In genomic region chr2:30594641-30595379, GRCm38 (mm10) we compare ENCODE assay signal across 8 mouse cellular contexts. TPM values are rescaled to one million over a fixed set of nuclear protein-coding genes. Genes with fewer than 3 reads are reported as not detected.
DNase-seq lines count a peak whose midpoint lies in the region; ATAC-seq and TF ChIP-seq lines count a peak whose summit lies in the region.

Gene Cstad (plus strand): TSS chr2:30595040.

- peak within 1 kb of the TSS; percentile 52 for H3K4me3 ChIP-seq in erythroblast, embryonic 14.5 days (replicated peaks)
- peak within 1 kb of the TSS; percentile 43 for H3K4me3 ChIP-seq in intestine, postnatal 0 days (ENCODE audit: low read depth, low read length)

- DNase-seq in embryo, embryonic 10.5 days (ENCODE audit: low spot score): peak; percentile 90
- peak; percentile 74 to 77 for DNase-seq in left cerebral cortex, postnatal 36 days (ENCODE audit: low spot score in 2 of 2)
- peak; percentile 76 for DNase-seq in mesoderm, embryonic 11.5 days (ENCODE audit: low read depth, low spot score)
- DNase-seq in right cerebral cortex, postnatal 36 days (ENCODE audit: low spot score in 2 of 2): peak; percentile 64 to 85

- peak; percentile 40; the same call in 1 of the 2 replicates for TF ChIP-seq CTCF in intestine, postnatal 0 days (IDR thresholded peaks at IDR 0.05; ENCODE audit: low read depth)

- ATAC-seq in erythroblast, adult 5-6 weeks (replicated peaks; ENCODE audit: low FRiP score, poor library complexity, severe bottlenecking): no peak
- peak; percentile 54 for ATAC-seq in granulocyte monocyte progenitor cell, adult 5-6 weeks (replicated peaks; ENCODE audit: poor library complexity, severe bottlenecking)
- ATAC-seq in intestine, postnatal 0 days: no peak

- H3K9me3 ChIP-seq in erythroblast, embryonic 14.5 days (ENCODE audit: control insufficient read depth, low read length): no peaks in the 10 kb centered on the region
- H3K9me3 ChIP-seq in intestine, postnatal 0 days (ENCODE audit: control insufficient read depth): no peaks in the 10 kb centered on the region

- H3K4me2 ChIP-seq in intestine, postnatal 0 days (replicated peaks; ENCODE audit: low read depth): peak within 1 kb of the TSS; percentile 68

- WGBS in intestine, postnatal 0 days: 3% methylated on average over 38 of the region's 39 CpGs

- no peaks in the 10 kb centered on the region for H3K36me3 ChIP-seq in erythroblast, embryonic 14.5 days (ENCODE audit: control insufficient read depth)
- no peaks in the 10 kb centered on the region for H3K36me3 ChIP-seq in intestine, postnatal 0 days (ENCODE audit: control insufficient read depth, insufficient read depth)

- H3K4me1 ChIP-seq in erythroblast, embryonic 14.5 days (ENCODE audit: control insufficient read depth): peaks cover 16% of the 10 kb centered on the region
- H3K4me1 ChIP-seq in intestine, postnatal 0 days (replicated peaks; ENCODE audit: control insufficient read depth, insufficient read depth, low read length): no peaks in the 10 kb centered on the region

- intact Hi-C loops in left cerebral cortex, postnatal 36 days (cut with DNase I): loop anchor here (2.0 to 10.0 kb wide), 5 partner anchors 48 to 197 kb away; no protein-coding TSS in a partner anchor

- H3K27me3 ChIP-seq in erythroblast, embryonic 14.5 days (ENCODE audit: control insufficient read depth): peaks cover under 1% of the 10 kb centered on the region
- no peaks in the 10 kb centered on the region for H3K27me3 ChIP-seq in intestine, postnatal 0 days (replicated peaks; ENCODE audit: control insufficient read depth, insufficient read depth, low read length)

- peak within 1 kb of the TSS; percentile 46 for H3K9ac ChIP-seq in intestine, postnatal 0 days (ENCODE audit: low read depth, low read length)

- peak within 1 kb of the TSS; percentile 69 for H3K27ac ChIP-seq in intestine, postnatal 0 days (ENCODE audit: low read depth, low read length)

RNA-seq across cellular contexts. Expression of gene Cstad, which starts in this region (rescaled TPM):
- polyA plus RNA-seq in erythroblast, embryonic 14.5 days (2012): not detected in 2 replicates
- not detected in 2 replicates for total RNA-seq in erythroblast, adult 5-6 weeks (2015; ENCODE audit: low replicate concordance)
- total RNA-seq in erythroblast, adult 5-6 weeks (2017; ENCODE audit: low replicate concordance): not detected in 2 replicates
- total RNA-seq in granulocyte monocyte progenitor cell, adult 5-6 weeks (2014; fragmentation: Nextera tagmentation): not detected in 2 replicates
- total RNA-seq in granulocyte monocyte progenitor cell, adult 5-6 weeks (2017): not detected in 2 replicates
- polyA plus RNA-seq in intestine, postnatal 0 days (2015; fragmentation: Nextera tagmentation; extraction: Ambion mirVana): 0.53 and 0.63 TPM in 2 replicates
- 1 to 10 TPM; 3.9 to 8.0 TPM for total RNA-seq in left cerebral cortex, postnatal 36 days (2021)

Comparison
In these comparisons a context has a peak if more than half of its experiments do, and no peak if none do; other contexts are left out.
1. RNA of gene Cstad (total RNA-seq): 3.9 to 8.0 TPM in left cerebral cortex, postnatal 36 days; not detected in granulocyte monocyte progenitor cell, adult 5-6 weeks and not detected in erythroblast, adult 5-6 weeks; every median in the first group is over 4 times any median in the second.
2. Peak in ATAC-seq in granulocyte monocyte progenitor cell, adult 5-6 weeks; RNA of the gene not detected or under 1 TPM.
3. Peak in every context shown above with its lines, with median percentiles within 50 percentile points of each other: DNase-seq.